Mouse (Mus musculus): ENCODE data around the gene Camkv. TPM values are rescaled to one million over a fixed set of nuclear protein-coding genes. Genes with fewer than 3 reads are reported as not detected.

The Camkv gene
- polyA plus RNA-seq, 1 experiment from 2014 or later = 49.1 TPM

Other genes starting within 250 kb of the Camkv start
- 10.2 and 12.5 TPM in 2 replicates for gene Sema3f, start 225.2 kb upstream of the Camkv start, polyA plus RNA-seq (2015; fragmentation: Nextera tagmentation; extraction: Ambion mirVana)
- 229 and 230 TPM in 2 replicates for gene Rbm5, start 164.7 kb upstream of the Camkv start, polyA plus RNA-seq (2015; fragmentation: Nextera tagmentation; extraction: Ambion mirVana)
- 85.4 and 86.3 TPM in 2 replicates for gene Rbm6, start 62.4 kb upstream of the Camkv start, polyA plus RNA-seq (2015; fragmentation: Nextera tagmentation; extraction: Ambion mirVana)
- gene Mon1a, start 47.5 kb upstream of the Camkv start, polyA plus RNA-seq (2015; fragmentation: Nextera tagmentation; extraction: Ambion mirVana) = 23.0 and 23.3 TPM in 2 replicates
- gene Mst1r, start 28.8 kb upstream of the Camkv start, polyA plus RNA-seq (2015; fragmentation: Nextera tagmentation; extraction: Ambion mirVana) = 3.4 and 4.3 TPM in 2 replicates
- gene Actl11, start 7.2 kb upstream of the Camkv start, polyA plus RNA-seq (2015; fragmentation: Nextera tagmentation; extraction: Ambion mirVana) = not detected in 2 replicates
- 6.1 and 10.2 TPM in 2 replicates for gene Traip, start 14.5 kb downstream of the Camkv start, polyA plus RNA-seq (2015; fragmentation: Nextera tagmentation; extraction: Ambion mirVana)
- 5.6 and 23.0 TPM in 2 replicates for gene Uba7, start 39.8 kb downstream of the Camkv start, polyA plus RNA-seq (2015; fragmentation: Nextera tagmentation; extraction: Ambion mirVana)
- 1.2 and 3.1 TPM in 2 replicates for gene Gm20661, start 47.4 kb downstream of the Camkv start, polyA plus RNA-seq (2015; fragmentation: Nextera tagmentation; extraction: Ambion mirVana)
- 21.0 and 30.4 TPM in 2 replicates for gene Inka1, start 50.2 kb downstream of the Camkv start, polyA plus RNA-seq (2015; fragmentation: Nextera tagmentation; extraction: Ambion mirVana)
- 1.5 and 3.5 TPM in 2 replicates for gene Cdhr4, start 56.8 kb downstream of the Camkv start, polyA plus RNA-seq (2015; fragmentation: Nextera tagmentation; extraction: Ambion mirVana)
- 0.59 and 1.1 TPM in 2 replicates for gene Gm20662, start 60.7 kb downstream of the Camkv start, polyA plus RNA-seq (2015; fragmentation: Nextera tagmentation; extraction: Ambion mirVana)
- 88.6 and 99.1 TPM in 2 replicates for gene Ip6k1, start 66.8 kb downstream of the Camkv start, polyA plus RNA-seq (2015; fragmentation: Nextera tagmentation; extraction: Ambion mirVana)
- gene Gmppb, start 113.6 kb downstream of the Camkv start, polyA plus RNA-seq (2015; fragmentation: Nextera tagmentation; extraction: Ambion mirVana) = 22.0 and 28.9 TPM in 2 replicates
- 2.2 and 2.8 TPM in 2 replicates for gene Amigo3, start 117.5 kb downstream of the Camkv start, polyA plus RNA-seq (2015; fragmentation: Nextera tagmentation; extraction: Ambion mirVana)
- gene Mst1, start 144.8 kb downstream of the Camkv start, polyA plus RNA-seq (2015; fragmentation: Nextera tagmentation; extraction: Ambion mirVana) = 0.50 TPM in 1 of 2 replicates, not detected in the other
- gene Rnf123, start 147.7 kb downstream of the Camkv start, polyA plus RNA-seq (2015; fragmentation: Nextera tagmentation; extraction: Ambion mirVana) = 44.3 and 51.6 TPM in 2 replicates
- 52.3 and 53.5 TPM in 2 replicates for gene Apeh, start 158.9 kb downstream of the Camkv start, polyA plus RNA-seq (2015; fragmentation: Nextera tagmentation; extraction: Ambion mirVana)